Mouse (Mus musculus) CH12.LX (cell line): ENCODE measurements around the gene Mvk. TPM values are rescaled to one million over a fixed set of nuclear protein-coding genes. Genes with fewer than 3 reads are reported as not detected.
A peak's percentile ranks its signal among the peaks of the same experiment; 100 is the strongest.

Experiments
- DNase-seq: peaks from one replicate; pipeline ENCODE4 v3.0.0-alpha.2; 2013; ENCODE audit errors: extremely low read depth
- H3K27ac ChIP-seq: 2 replicates; pipeline ENCODE4 v1.5.1; 2012; ENCODE audit warnings: low read depth, mild to moderate bottlenecking, control low read depth, moderate library complexity; ENCODE audit not compliant: insufficient read depth
- H3K27me3 ChIP-seq: replicated peaks from 2 replicates; pipeline ENCODE3; 2012; ENCODE audit warnings: inconsistent platforms
- H3K36me3 ChIP-seq, 2 experiments: replicated peaks in 1 of 2; 2 replicates each; pipeline versions ENCODE3 to v1.6.1; 2012; ENCODE audit warnings: inconsistent platforms in 1 of 2, low read length in 1 of 2, mild to moderate bottlenecking in 1 of 2, mixed read lengths in 1 of 2, moderate library complexity in 1 of 2; ENCODE audit not compliant: control insufficient read depth in 1 of 2, insufficient read depth in 1 of 2
- H3K4me1 ChIP-seq, 2 experiments: 2 replicates each; pipeline ENCODE4 v1.6.1; 2012; ENCODE audit warnings: inconsistent platforms in 1 of 2, moderate library complexity in 1 of 2; ENCODE audit not compliant: insufficient read depth in 2 of 2, control insufficient read depth in 1 of 2
- H3K4me2 ChIP-seq: 2 replicates; pipeline ENCODE4 v1.6.1; 2012; ENCODE audit warnings: low read depth, mild to moderate bottlenecking, control low read depth; ENCODE audit not compliant: poor library complexity, insufficient read depth, severe bottlenecking
- H3K4me3 ChIP-seq, 3 experiments: fragments of 150-350 bp in 1 of 3; sonication (generic) in 1 of 3; replicated peaks in 1 of 3; 2 replicates each; pipeline versions ENCODE3 to v1.5.1; 2011 to 2012; ENCODE audit warnings: low read depth in 2 of 3, low read length in 2 of 3, mild to moderate bottlenecking in 2 of 3, moderate library complexity in 2 of 3, control low read depth in 1 of 3, improper control_type of control experiment in 1 of 3, inconsistent platforms in 1 of 3, mixed read lengths in 1 of 3; ENCODE audit not compliant: poor library complexity in 1 of 3
- H3K79me2 ChIP-seq: replicated peaks from 2 replicates; pipeline ENCODE4 v1.6.1; 2012; ENCODE audit warnings: mild to moderate bottlenecking, moderate library complexity; ENCODE audit not compliant: control insufficient read depth, poor library complexity, insufficient read depth, severe bottlenecking; ENCODE audit errors: extremely low read depth
- H3K9ac ChIP-seq: 2 replicates; pipeline ENCODE4 v1.6.1; 2012; ENCODE audit warnings: low read depth, mild to moderate bottlenecking, control low read depth, moderate library complexity; ENCODE audit not compliant: insufficient read depth
- H3K9me3 ChIP-seq: replicated peaks from 2 replicates; pipeline ENCODE3; 2012; ENCODE audit warnings: low read length, inconsistent platforms, mixed read lengths
- CHD1 ChIP-seq: IDR thresholded peaks from 2 replicates; pipeline ENCODE4 v1.6.1; 2012; ENCODE audit warnings: low read depth, low read length, improper control_type of control experiment, inconsistent platforms
- CHD2 ChIP-seq: IDR thresholded peaks from 2 replicates; pipeline ENCODE4 v1.6.1; 2011; ENCODE audit warnings: low read length, improper control_type of control experiment
- E2F4 ChIP-seq: IDR thresholded peaks from 2 replicates; pipeline ENCODE4 v1.6.1; 2011; ENCODE audit warnings: low read depth, low read length, improper control_type of control experiment; ENCODE audit not compliant: insufficient replicate concordance
- ETS1 ChIP-seq: conservative IDR thresholded peaks from 2 replicates; pipeline ENCODE4 v1.6.1; 2012; ENCODE audit warnings: low read depth, mild to moderate bottlenecking, inconsistent platforms, low read length, improper control_type of control experiment, moderate library complexity
- GABPA ChIP-seq: IDR thresholded peaks from 2 replicates; pipeline ENCODE4 v1.6.1; 2012; ENCODE audit warnings: low read depth, low read length, improper control_type of control experiment, inconsistent platforms; ENCODE audit not compliant: insufficient replicate concordance
- HCFC1 ChIP-seq: IDR thresholded peaks from 2 replicates; pipeline ENCODE4 v1.6.1; 2012; ENCODE audit warnings: low read depth, mild to moderate bottlenecking, inconsistent platforms, low read length, improper control_type of control experiment
- JUN ChIP-seq: IDR thresholded peaks from 2 replicates; pipeline ENCODE4 v1.6.1; 2011; ENCODE audit warnings: low read depth, mild to moderate bottlenecking, low read length, improper control_type of control experiment, moderate library complexity; ENCODE audit not compliant: insufficient read depth
- JUND ChIP-seq: conservative IDR thresholded peaks from 2 replicates; pipeline ENCODE4 v1.6.1; 2011; ENCODE audit warnings: low read depth, low read length, improper control_type of control experiment
- MAFK ChIP-seq: IDR thresholded peaks from 2 replicates; pipeline ENCODE4 v1.6.1; 2011; ENCODE audit warnings: low read length, improper control_type of control experiment; ENCODE audit not compliant: insufficient replicate concordance
- MAX ChIP-seq: IDR thresholded peaks from 2 replicates; pipeline ENCODE4 v1.6.1; 2011; ENCODE audit warnings: low read length, improper control_type of control experiment
- MAZ ChIP-seq: IDR thresholded peaks from 2 replicates; pipeline ENCODE4 v1.6.1; 2012; ENCODE audit warnings: low read depth, mild to moderate bottlenecking, inconsistent platforms, low read length, improper control_type of control experiment, moderate library complexity
- MEF2A ChIP-seq: IDR thresholded peaks from 2 replicates; pipeline ENCODE4 v1.6.1; 2014; ENCODE audit warnings: low read depth, mild to moderate bottlenecking, inconsistent platforms, low read length, improper control_type of control experiment, borderline replicate concordance
- MXI1 ChIP-seq: IDR thresholded peaks from 2 replicates; pipeline ENCODE4 v1.6.1; 2011; ENCODE audit warnings: mild to moderate bottlenecking, low read depth, low read length, improper control_type of control experiment
- NELFE ChIP-seq: IDR thresholded peaks from 2 replicates; pipeline ENCODE4 v1.6.1; 2011; ENCODE audit warnings: low read depth, low read length, improper control_type of control experiment
- PAX5 ChIP-seq: IDR thresholded peaks from 2 replicates; pipeline ENCODE4 v1.6.1; 2012; ENCODE audit warnings: low read length, inconsistent platforms, mixed read lengths
- POLR2AphosphoS2 ChIP-seq: IDR thresholded peaks from 2 replicates; pipeline ENCODE4 v1.6.1; 2011; ENCODE audit warnings: low read depth, low read length, improper control_type of control experiment
- TBP ChIP-seq: conservative IDR thresholded peaks from 2 replicates; pipeline ENCODE4 v1.6.1; 2011; ENCODE audit warnings: low read depth, low read length, improper control_type of control experiment
- TCF12 ChIP-seq: IDR thresholded peaks from 2 replicates; pipeline ENCODE4 v1.6.1; 2014; ENCODE audit warnings: low read depth, mild to moderate bottlenecking, inconsistent platforms, low read length, improper control_type of control experiment
- UBTF ChIP-seq: IDR thresholded peaks from 2 replicates; pipeline ENCODE4 v1.6.1; 2012; ENCODE audit warnings: low read depth, mild to moderate bottlenecking, inconsistent platforms, low read length, improper control_type of control experiment, moderate library complexity
- USF2 ChIP-seq: conservative IDR thresholded peaks from 2 replicates; pipeline ENCODE4 v1.6.1; 2011; ENCODE audit warnings: low read depth, low read length, improper control_type of control experiment
- ZC3H11A ChIP-seq: IDR thresholded peaks from 2 replicates; pipeline ENCODE4 v1.6.1; 2012; ENCODE audit warnings: low read depth, mild to moderate bottlenecking, inconsistent platforms, low read length, improper control_type of control experiment
- dilution Hi-C: fragments of 300-500 bp; cut with MboI; formaldehyde crosslinking; loops from 2 replicates; pipeline ENCODE4 v1.14.3; 2020; ENCODE audit warnings: low sequenced_read_pairs; ENCODE audit not compliant: extremely low pct_unique_long_range_greater_than_20kb, extremely low pct_ligation_motif_present
- in situ Hi-C: fragments of 300-500 bp; cut with MboI; formaldehyde crosslinking; loops from 3 replicates; pipeline ENCODE4 v1.14.3; 2019; ENCODE audit warnings: low sequenced_read_pairs, low pct_ligation_motif_present, low pct_unique_long_range_greater_than_20kb, mixed read lengths
- polyA plus RNA-seq: library from polyadenylated mRNA; unstranded; fragments of >175 nt; gene quantifications from 2 replicates; pipeline ENCODE4 v1.2.1, GENCODE M21; 2012; ENCODE audit warnings: low read depth; ENCODE audit not compliant: insufficient read length
- total RNA-seq, 2 experiments: library from RNA; depleted of rRNA; stranded (reverse); fragments of 300-350 nt in 1 of 2; fragments of >200 nt in 1 of 2; gene quantifications; 2 replicates each; pipeline ENCODE4 v1.2.3; 2012 to 2014

The Mvk gene
- total and polyA plus RNA-seq, 3 experiments, result 21.0 to 27.9 (median 24.2) TPM

DNA sequence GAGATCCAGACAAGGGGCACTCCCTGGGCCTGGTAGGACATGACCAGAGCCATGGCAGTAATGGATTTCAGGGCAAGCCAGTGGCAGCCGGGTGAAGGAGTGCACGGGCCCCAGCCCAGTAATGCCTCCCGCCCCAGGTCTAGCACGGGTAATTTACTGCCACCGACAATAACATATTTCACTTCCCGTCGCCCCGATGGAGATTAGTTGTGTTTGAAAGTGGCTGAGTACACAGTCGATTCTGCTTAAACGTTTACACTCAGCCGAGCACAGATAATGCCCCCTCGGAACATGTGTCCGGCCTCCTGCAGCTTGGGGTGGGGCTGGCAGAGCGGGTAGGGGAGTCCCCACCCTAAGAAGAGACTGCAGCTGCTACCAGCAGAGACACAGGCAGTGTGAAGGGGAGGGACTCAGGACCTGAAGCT is 38.5 kb downstream of the Mvk start:
- Histone ChIP-seq H3K4me1 (peaks cover 7 to 27% of the 10 kb centered on the region in 2 experiments), H3K36me3 (no peaks in the 10 kb centered on the region), H3K9me3 (peaks cover 10% of the 10 kb centered on the region), H3K9ac (no peak overlapping the region)
- dilution Hi-C loops, result no loop called here
- peak; percentile 45; the same call in 1 of the 2 replicates for TF ChIP-seq MAZ
- no peak for TF ChIP-seq CHD2
- peak; percentile 63 for TF ChIP-seq MAX
- TF ChIP-seq TCF12, result peak; percentile 56
- TF ChIP-seq, all 38 proteins: peak for 3
- in situ Hi-C loops, result loop anchor here (10.0 kb wide), 1 partner anchor 132 kb away; no protein-coding TSS in a partner anchor
- H3K27me3 ChIP-seq, result peaks cover 18% of the 10 kb centered on the region
- no peaks in the 10 kb centered on the region for H3K79me2 ChIP-seq
- peak overlapping the region; percentile 33; the same call in 1 of the 2 replicates for H3K4me2 ChIP-seq
- peak overlapping the region in 1 of 3 experiments; percentile 11 for H3K4me3 ChIP-seq
- no peak overlapping the region for H3K27ac ChIP-seq
- peak; percentile 81 for DNase-seq

DNA sequence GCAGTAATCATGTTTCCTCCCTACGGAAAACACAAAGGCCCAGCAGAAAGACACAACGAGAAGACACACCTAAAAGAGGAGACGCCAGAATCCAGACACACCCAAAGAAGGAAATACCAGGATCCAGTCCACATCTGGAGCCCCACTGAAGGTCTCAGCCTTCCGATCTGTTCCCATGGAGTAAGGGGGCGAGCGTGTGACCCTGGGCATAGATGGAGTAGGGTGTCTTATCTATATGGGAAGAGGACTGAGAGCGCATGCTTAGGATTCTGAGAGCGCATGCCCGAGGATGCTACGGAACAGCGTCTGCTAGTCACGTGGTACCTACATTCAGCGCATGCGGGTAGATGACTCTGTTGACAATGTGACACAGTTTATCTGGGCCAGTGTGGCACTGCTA is 41.6 kb downstream of the Mvk start:
- Histone ChIP-seq H3K9ac (no peak overlapping the region), H3K27me3 (peaks cover 26% of the 10 kb centered on the region)

DNA sequence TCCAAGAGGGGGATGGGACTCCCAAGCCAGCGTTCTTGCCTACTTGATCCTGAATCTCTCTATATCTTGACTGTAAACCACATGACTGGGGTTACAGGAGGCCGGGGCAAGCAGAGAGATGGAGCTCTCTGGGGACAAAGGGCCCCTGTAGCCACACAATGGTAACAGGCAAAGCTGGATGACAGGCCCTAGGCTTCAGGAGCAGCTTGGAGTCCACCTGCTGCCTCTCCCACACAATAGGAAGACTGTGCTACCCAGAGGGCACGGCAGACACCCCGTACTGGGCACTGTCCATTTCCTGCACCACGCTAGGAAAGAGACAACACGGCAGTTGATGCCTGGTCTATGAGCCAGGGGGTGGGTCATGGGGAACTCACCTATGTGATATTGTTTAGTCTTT is 45.5 kb downstream of the Mvk start:
- no peak overlapping the region for H3K9ac ChIP-seq
- no peaks in the 10 kb centered on the region for H3K79me2 ChIP-seq
- H3K9me3 ChIP-seq, result peaks cover 13% of the 10 kb centered on the region
- no peak for DNase-seq
- no peak for TF ChIP-seq HCFC1
- TF ChIP-seq UBTF, result no peak
- TF ChIP-seq MEF2A, result no peak
- TF ChIP-seq PAX5, result no peak
- TF ChIP-seq ZC3H11A, result no peak
- TF ChIP-seq POLR2AphosphoS2, result no peak
- TF ChIP-seq CHD1, result no peak
- no peak for TF ChIP-seq GABPA
- no peak for TF ChIP-seq TBP
- TF ChIP-seq JUND, result no peak
- no peak for TF ChIP-seq USF2
- dilution Hi-C loops, result no loop called here
- in situ Hi-C loops, result loop anchor here (10.0 kb wide), 1 partner anchor 125 kb away; no protein-coding TSS in a partner anchor
- H3K4me2 ChIP-seq, result no peak overlapping the region
- no peaks in the 10 kb centered on the region for H3K36me3 ChIP-seq
- H3K27ac ChIP-seq, result no peak overlapping the region
- no peak overlapping the region for H3K4me3 ChIP-seq
- H3K27me3 ChIP-seq, result peaks cover 30% of the 10 kb centered on the region
- no peaks in the 10 kb centered on the region; a peak in 1 of 4 replicates for H3K4me1 ChIP-seq

More for the DNA sequence above, 41.6 kb downstream of the Mvk start:
- in situ Hi-C loops, result loop anchor here (10.0 kb wide), 1 partner anchor 129 kb away; no protein-coding TSS in a partner anchor
- Histone ChIP-seq H3K36me3 (no peaks in the 10 kb centered on the region), H3K79me2 (no peaks in the 10 kb centered on the region), H3K9me3 (peaks cover 8% of the 10 kb centered on the region), H3K4me2 (no peak overlapping the region), H3K27ac (no peak overlapping the region), H3K4me3 (no peak overlapping the region), H3K4me1 (peaks cover 7 to 15% of the 10 kb centered on the region in 2 experiments)
- dilution Hi-C loops, result no loop called here
- TF ChIP-seq MEF2A (no peak), JUND (no peak), HCFC1 (no peak), NELFE (no peak), JUN (no peak), UBTF (no peak), E2F4 (no peak), MXI1 (no peak), USF2 (no peak), CHD2 (no peak), POLR2AphosphoS2 (no peak), ETS1 (no peak), MAFK (no peak)
- DNase-seq, result no peak
